Mouse (Mus musculus) MEL (cell line): ENCODE data around the gene Fkbp15. TPM values are rescaled to one million over a fixed set of nuclear protein-coding genes. Genes with fewer than 3 reads are reported as not detected.

Experiments
- DNase-seq: peaks from one replicate; pipeline ENCODE4 v3.0.0; 2011; ENCODE audit warnings: low read depth, low spot score
- H3K27ac ChIP-seq: 2 replicates; pipeline ENCODE4 v1.5.1; 2012; ENCODE audit warnings: low read depth, mild to moderate bottlenecking, control low read depth, low read length, moderate library complexity; ENCODE audit not compliant: control insufficient read depth
- H3K27me3 ChIP-seq, 2 experiments: fragments of 150-350 bp in 1 of 2; sonication (generic) in 1 of 2; 2 replicates each; pipeline ENCODE4 v1.6.1; 2012; ENCODE audit warnings: low read length in 2 of 2, mild to moderate bottlenecking in 2 of 2, improper control_type of control experiment in 1 of 2, moderate library complexity in 1 of 2; ENCODE audit not compliant: insufficient read depth in 2 of 2, control insufficient read depth in 1 of 2
- H3K36me3 ChIP-seq, 2 experiments: 2 replicates each; pipeline ENCODE4 v1.6.1; 2012 to 2014; ENCODE audit warnings: low read length in 2 of 2, improper control_type of control experiment in 1 of 2, inconsistent platforms in 1 of 2, mild to moderate bottlenecking in 1 of 2; ENCODE audit not compliant: insufficient read depth in 2 of 2, control insufficient read depth in 1 of 2
- H3K4me1 ChIP-seq, 2 experiments: fragments of 150-350 bp in 1 of 2; sonication (generic) in 1 of 2; 2 replicates each; pipeline ENCODE4 v1.6.1; 2012; ENCODE audit warnings: low read length in 2 of 2, improper control_type of control experiment in 1 of 2, mild to moderate bottlenecking in 1 of 2; ENCODE audit not compliant: insufficient read depth in 2 of 2, control insufficient read depth in 1 of 2
- H3K4me3 ChIP-seq, 2 experiments: fragments of 150-350 bp in 1 of 2; sonication (generic) in 1 of 2; 2 replicates each; pipeline ENCODE4 v1.5.1; 2012; ENCODE audit warnings: low read depth in 2 of 2, low read length in 2 of 2, mild to moderate bottlenecking in 2 of 2, moderate library complexity in 2 of 2, control low read depth in 1 of 2, improper control_type of control experiment in 1 of 2; ENCODE audit not compliant: control insufficient read depth in 1 of 2, insufficient read depth in 1 of 2
- H3K79me2 ChIP-seq: 2 replicates; pipeline ENCODE4 v1.6.1; 2012; ENCODE audit warnings: mild to moderate bottlenecking, low read length, moderate library complexity; ENCODE audit not compliant: control insufficient read depth, poor library complexity, insufficient read depth
- H3K9ac ChIP-seq: 2 replicates; pipeline ENCODE4 v1.6.1; 2012; ENCODE audit warnings: low read depth, mild to moderate bottlenecking, control low read depth, low read length, moderate library complexity; ENCODE audit not compliant: control insufficient read depth, poor library complexity, severe bottlenecking
- H3K9me3 ChIP-seq: fragments of 150-350 bp; sonication (generic); replicated peaks from 2 replicates; pipeline ENCODE4 v1.6.1; 2012; ENCODE audit warnings: mild to moderate bottlenecking, low read length, improper control_type of control experiment, moderate library complexity; ENCODE audit not compliant: insufficient read depth
- CHD2 ChIP-seq: IDR thresholded peaks from 2 replicates; pipeline ENCODE4 v1.6.1; 2011; ENCODE audit warnings: low read length, improper control_type of control experiment
- E2F4 ChIP-seq: IDR thresholded peaks from 2 replicates; pipeline ENCODE4 v1.6.1; 2011; ENCODE audit warnings: low read depth, low read length, improper control_type of control experiment, borderline replicate concordance
- ETS1 ChIP-seq: IDR thresholded peaks from 2 replicates; pipeline ENCODE4 v1.6.1; 2012; ENCODE audit warnings: low read depth, mild to moderate bottlenecking, inconsistent platforms, low read length, improper control_type of control experiment, moderate library complexity
- HCFC1 ChIP-seq: IDR thresholded peaks from 2 replicates; pipeline ENCODE4 v1.6.1; 2012; ENCODE audit warnings: low read depth, mild to moderate bottlenecking, inconsistent platforms, low read length, improper control_type of control experiment, moderate library complexity
- KAT2A ChIP-seq: conservative IDR thresholded peaks from 2 replicates; pipeline ENCODE4 v1.6.1; 2012; ENCODE audit warnings: low read depth, low read length, improper control_type of control experiment, inconsistent platforms
- MAZ ChIP-seq: IDR thresholded peaks from 2 replicates; pipeline ENCODE4 v1.6.1; 2012; ENCODE audit warnings: low read depth, mild to moderate bottlenecking, inconsistent platforms, low read length, improper control_type of control experiment
- MXI1 ChIP-seq: IDR thresholded peaks from 2 replicates; pipeline ENCODE4 v1.6.1; 2011; ENCODE audit warnings: mild to moderate bottlenecking, low read depth, low read length, improper control_type of control experiment
- MYB ChIP-seq: IDR thresholded peaks from 2 replicates; pipeline ENCODE4 v1.6.1; 2011; ENCODE audit warnings: mild to moderate bottlenecking, low read depth, low read length, improper control_type of control experiment
- MYC ChIP-seq: IDR thresholded peaks from 2 replicates; pipeline ENCODE4 v1.6.1; 2011; ENCODE audit warnings: low read depth, mild to moderate bottlenecking, low read length, improper control_type of control experiment, moderate library complexity
- NELFE ChIP-seq: IDR thresholded peaks from 2 replicates; pipeline ENCODE4 v1.6.1; 2011; ENCODE audit warnings: low read depth, low read length, improper control_type of control experiment
- POLR2AphosphoS5 ChIP-seq: IDR thresholded peaks from 2 replicates; pipeline ENCODE4 v1.6.1; 2012; ENCODE audit warnings: low read depth, borderline replicate concordance, mild to moderate bottlenecking, inconsistent platforms, low read length, moderate library complexity, mixed read lengths
- SIN3A ChIP-seq: IDR thresholded peaks from 2 replicates; pipeline ENCODE4 v1.6.1; 2012; ENCODE audit warnings: low read length, improper control_type of control experiment, inconsistent platforms
- SMC3 ChIP-seq: IDR thresholded peaks from 2 replicates; pipeline ENCODE4 v1.6.1; 2011; ENCODE audit warnings: low read depth, low read length, improper control_type of control experiment
- TCF12 ChIP-seq: IDR thresholded peaks from 2 replicates; pipeline ENCODE4 v1.6.1; 2014; ENCODE audit warnings: low read depth, mild to moderate bottlenecking, inconsistent platforms, low read length, improper control_type of control experiment, moderate library complexity
- USF1 ChIP-seq: IDR thresholded peaks from 2 replicates; pipeline ENCODE4 v1.6.1; 2014; ENCODE audit warnings: low read depth, mild to moderate bottlenecking, inconsistent platforms, low read length, improper control_type of control experiment, moderate library complexity
- ZC3H11A ChIP-seq: IDR thresholded peaks from 2 replicates; pipeline ENCODE4 v1.6.1; 2012; ENCODE audit warnings: low read depth, mild to moderate bottlenecking, inconsistent platforms, low read length, improper control_type of control experiment
- ZKSCAN1 ChIP-seq: IDR thresholded peaks from 2 replicates; pipeline ENCODE4 v1.6.1; 2012; ENCODE audit warnings: low read depth, mild to moderate bottlenecking, inconsistent platforms, low read length, improper control_type of control experiment, moderate library complexity
- ZMIZ1 ChIP-seq: IDR thresholded peaks from 2 replicates; pipeline ENCODE4 v1.6.1; 2012; ENCODE audit warnings: low read depth, mild to moderate bottlenecking, inconsistent platforms, low read length, improper control_type of control experiment, moderate library complexity
- polyA plus RNA-seq, 2 experiments: library from polyadenylated mRNA; stranded (reverse) in 1 of 2; unstranded in 1 of 2; fragments of >175 nt in 1 of 2; fragments of >200 nt in 1 of 2; gene quantifications; 2 replicates each; pipeline versions ENCODE4 v1.2.1 to v1.2.4; 2012; ENCODE audit warnings: low replicate concordance in 2 of 2, low read depth in 1 of 2; ENCODE audit not compliant: insufficient read length in 2 of 2, insufficient read depth in 1 of 2, missing spikeins in 1 of 2
- total RNA-seq: library from RNA; depleted of rRNA; stranded (reverse); fragments of 300-350 nt; gene quantifications from 2 replicates; pipeline ENCODE4 v1.2.3, GENCODE M21; 2012

Fkbp15 gene
- total and polyA plus RNA-seq, 3 experiments = 21.1 to 26.5 TPM; not detected in 1

- Histone ChIP-seq H3K27ac (no peak overlapping the region), H3K36me3 (no peaks in the 10 kb centered on the region)
Measured at GRCm38 (mm10) chr4:62294741-62295140, 65.6 kb downstream of the Fkbp15 start.

GRCm38 (mm10) chr4:62293219-62293861 lies 67.0 kb downstream of the Fkbp15 start:
- no peak overlapping the region for H3K4me3 ChIP-seq
- no peak for DNase-seq
- H3K27ac ChIP-seq = no peak overlapping the region
- H3K36me3 ChIP-seq = no peaks in the 10 kb centered on the region
- H3K79me2 ChIP-seq = no peaks in the 10 kb centered on the region
- H3K27me3 ChIP-seq = no peaks in the 10 kb centered on the region; a peak in 1 of 4 replicates
- no peak for TF ChIP-seq TCF12
- no peak for TF ChIP-seq ZMIZ1
- no peak for TF ChIP-seq HCFC1
- no peak for TF ChIP-seq MYC
- TF ChIP-seq SMC3 = no peak
- no peak for TF ChIP-seq ZC3H11A
- TF ChIP-seq ETS1 = no peak
- TF ChIP-seq KAT2A = no peak
- no peak for TF ChIP-seq SIN3A
- no peaks in the 10 kb centered on the region for H3K9me3 ChIP-seq
- no peaks in the 10 kb centered on the region for H3K4me1 ChIP-seq
- no peak overlapping the region for H3K9ac ChIP-seq

More at GRCm38 (mm10) chr4:62294741-62295140, 65.6 kb downstream of the Fkbp15 start:
- no peak for TF ChIP-seq CHD2
- TF ChIP-seq E2F4 = no peak
- TF ChIP-seq TCF12 = no peak
- no peak for TF ChIP-seq MAZ
- no peak for TF ChIP-seq ZKSCAN1
- Histone ChIP-seq H3K79me2 (no peaks in the 10 kb centered on the region), H3K4me3 (no peak overlapping the region), H3K9ac (no peak overlapping the region), H3K4me1 (no peaks in the 10 kb centered on the region), H3K9me3 (no peaks in the 10 kb centered on the region), H3K27me3 (no peaks in the 10 kb centered on the region)
- no peak for DNase-seq

DNA sequence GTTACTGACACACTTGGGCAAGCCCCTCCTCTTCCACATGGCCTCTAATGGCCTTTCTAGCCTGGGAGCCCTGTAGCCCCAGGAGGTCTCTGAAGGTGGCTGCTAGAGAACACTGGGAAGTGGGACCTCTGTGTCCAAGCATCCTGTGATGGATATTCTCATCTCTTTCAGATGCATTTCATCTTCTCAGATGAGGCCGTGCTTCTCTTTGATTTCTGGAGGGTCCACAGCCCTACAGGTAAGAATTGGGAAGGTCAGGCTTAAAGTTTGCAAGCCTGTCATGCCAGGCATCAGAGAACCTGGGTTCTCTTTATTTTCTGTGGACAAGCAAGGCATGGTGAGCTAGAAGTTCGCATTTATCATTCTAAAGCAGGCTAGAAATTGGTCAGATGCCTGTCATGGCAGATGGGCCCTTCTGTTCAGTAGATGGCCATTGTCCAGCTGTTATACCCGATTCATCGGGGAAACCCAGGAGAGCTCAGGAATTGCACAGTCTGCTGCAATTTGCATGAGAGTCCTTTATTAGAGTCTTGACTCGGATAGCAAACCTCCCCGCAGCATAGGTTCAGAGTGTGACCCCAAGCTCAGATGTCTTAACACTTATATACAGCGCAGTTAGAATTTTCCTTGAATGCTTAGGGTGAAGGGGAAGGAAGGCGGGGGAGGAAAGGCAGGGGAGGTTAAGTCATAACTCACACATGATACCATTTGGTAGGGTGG lies 67.7 kb downstream of the Fkbp15 start:
- Histone ChIP-seq H3K9me3 (no peaks in the 10 kb centered on the region), H3K27me3 (no peaks in the 10 kb centered on the region; a peak in 1 of 4 replicates), H3K27ac (no peak overlapping the region), H3K79me2 (no peaks in the 10 kb centered on the region), H3K4me3 (no peak overlapping the region), H3K9ac (no peak overlapping the region), H3K36me3 (no peaks in the 10 kb centered on the region), H3K4me1 (no peaks in the 10 kb centered on the region)
- no peak for DNase-seq
- no peak for TF ChIP-seq USF1
- no peak for TF ChIP-seq ZKSCAN1
- TF ChIP-seq NELFE = no peak
- no peak for TF ChIP-seq MYB
- no peak for TF ChIP-seq POLR2AphosphoS5
- no peak for TF ChIP-seq MXI1
